Mouse (Mus musculus): ENCODE results near the gene B3galt6.

DNA sequence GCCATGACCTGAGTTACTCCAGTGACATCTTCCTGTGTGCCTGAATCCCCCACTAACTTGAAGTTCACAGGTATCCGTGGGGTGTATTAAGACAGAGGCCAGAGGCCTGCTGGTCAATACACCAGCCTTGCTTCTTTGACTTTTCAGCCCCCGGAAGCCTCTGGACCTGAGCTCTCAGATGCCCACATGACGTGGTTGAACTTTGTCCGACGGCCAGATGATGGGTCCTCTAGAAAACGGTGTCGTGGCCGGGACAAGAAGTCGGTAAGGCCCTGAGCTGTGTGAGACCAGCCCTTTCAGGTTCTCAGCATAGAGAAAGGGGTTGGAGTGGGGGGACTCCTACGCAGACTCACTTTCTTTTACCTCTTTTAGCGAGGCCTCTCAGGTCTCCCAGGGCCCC, 28.1 kb downstream of the B3galt6 start:
- no peak for TF ChIP-seq CTCF (IDR thresholded peaks at IDR 0.05; ENCODE audit: low read depth)
- no peak for TF ChIP-seq EP300 (IDR thresholded peaks at IDR 0.05; ENCODE audit: low read depth)
